Mouse (Mus musculus): Measurements from ENCODE around the gene Gm13283. TPM values are rescaled to one million over a fixed set of nuclear protein-coding genes. Genes with fewer than 3 reads are reported as not detected.
"Not testable (repeated sequence)": the region's sequence is repeated elsewhere in the genome, so short reads cannot be mapped to it uniquely, and the experiment has no call there.

The Gm13283 gene
- total RNA-seq, 1 experiment from 2014 or later, result not detected

DNA sequence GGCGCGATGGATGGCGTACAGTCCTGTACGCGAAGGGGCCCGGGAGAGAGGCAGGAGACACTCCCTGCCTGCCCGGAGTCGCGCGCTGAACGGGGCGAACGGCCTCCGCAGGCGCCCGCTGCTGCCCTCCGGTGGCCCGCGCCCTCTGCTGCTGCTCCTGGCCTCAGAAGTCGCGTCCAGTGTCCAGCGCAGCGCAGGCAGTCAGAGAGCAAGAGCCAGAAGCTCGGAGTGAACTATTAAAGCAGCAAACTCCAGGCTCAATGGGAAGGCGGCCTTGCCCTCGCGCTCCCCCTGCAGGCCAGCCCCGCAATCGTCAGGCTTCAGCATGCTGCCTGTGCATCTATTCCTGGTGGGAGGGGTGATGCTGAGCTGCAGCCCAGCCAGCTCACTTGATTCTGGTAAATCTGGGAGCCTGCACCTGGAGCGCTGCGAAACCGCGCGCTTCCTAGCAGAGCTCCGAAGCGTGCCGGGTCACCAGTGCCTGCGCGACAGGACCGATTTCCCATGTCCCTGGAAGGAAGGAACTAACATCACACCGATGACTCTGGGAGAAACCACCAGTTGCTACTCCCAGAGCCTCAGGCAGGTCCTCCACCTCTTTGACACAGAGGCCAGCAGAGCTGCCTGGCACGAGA is 3.6 kb downstream of the Gm13283 start:
- peak; percentile 69 for DNase-seq

DNA sequence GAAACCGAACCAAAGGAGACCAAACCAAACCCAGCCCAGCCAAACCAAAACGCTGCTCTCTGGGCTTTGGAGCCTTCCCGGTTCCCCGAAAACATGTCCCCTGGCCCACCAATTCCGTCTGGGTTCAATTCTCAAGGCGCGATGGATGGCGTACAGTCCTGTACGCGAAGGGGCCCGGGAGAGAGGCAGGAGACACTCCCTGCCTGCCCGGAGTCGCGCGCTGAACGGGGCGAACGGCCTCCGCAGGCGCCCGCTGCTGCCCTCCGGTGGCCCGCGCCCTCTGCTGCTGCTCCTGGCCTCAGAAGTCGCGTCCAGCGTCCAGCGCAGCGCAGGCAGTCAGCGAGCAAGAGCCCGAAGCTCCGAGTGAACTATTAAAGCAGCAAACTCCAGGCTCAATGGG is 13.6 kb downstream of the Gm13283 start, which contains the start of gene Gm13290:
Gm13290 (plus strand) TSS at position 301 of the 400 bp plus-strand sequence.
- DNase-seq, result not testable (repeated sequence)

DNA sequence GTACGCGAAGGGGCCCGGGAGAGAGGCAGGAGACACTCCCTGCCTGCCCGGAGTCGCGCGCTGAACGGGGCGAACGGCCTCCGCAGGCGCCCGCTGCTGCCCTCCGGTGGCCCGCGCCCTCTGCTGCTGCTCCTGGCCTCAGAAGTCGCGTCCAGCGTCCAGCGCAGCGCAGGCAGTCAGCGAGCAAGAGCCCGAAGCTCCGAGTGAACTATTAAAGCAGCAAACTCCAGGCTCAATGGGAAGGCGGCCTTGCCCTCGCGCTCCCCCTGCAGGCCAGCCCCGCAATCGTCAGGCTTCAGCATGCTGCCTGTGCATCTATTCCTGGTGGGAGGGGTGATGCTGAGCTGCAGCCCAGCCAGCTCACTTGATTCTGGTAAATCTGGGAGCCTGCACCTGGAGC is 16.7 kb downstream of the Gm13283 start, which contains the start of gene Gm13289:
Gm13289 (plus strand) TSS at position 301 of the 400 bp plus-strand sequence.
- not testable (repeated sequence) for DNase-seq

GRCm38 (mm10) chr4:88779550-88779949 is 19.6 kb downstream of the Gm13283 start, which contains the start of gene Gm13272:
Gene Gm13272, plus strand, starts transcription at chr4:88779850.
- DNase-seq, result not testable (repeated sequence)

DNA sequence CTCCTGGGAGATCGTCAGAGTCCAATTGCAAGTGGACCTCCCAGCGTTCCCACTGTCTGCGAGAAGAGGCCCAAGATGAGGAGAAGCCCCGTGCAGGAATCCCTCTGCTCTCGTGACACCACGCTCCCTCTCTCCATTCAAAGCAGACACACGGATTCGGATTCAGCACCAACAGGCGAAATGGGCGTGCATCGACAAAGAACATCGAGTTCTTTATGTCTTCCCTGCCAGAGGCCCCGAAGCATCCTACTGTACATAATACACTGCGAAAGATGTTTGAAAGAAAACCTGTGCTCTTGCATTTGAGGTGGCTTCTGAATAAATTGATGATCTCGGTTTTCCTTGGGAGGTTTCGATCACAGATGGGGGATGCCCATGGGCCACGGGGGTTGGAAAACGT is 20.4 kb downstream of the Gm13283 start:
- not testable (repeated sequence) for DNase-seq

GRCm38 (mm10) chr4:88781831-88782230 is 21.9 kb downstream of the Gm13283 start, which contains the start of gene Ifnz:
Gene Ifnz, plus strand, starts transcription at chr4:88782131.
- DNase-seq, result not testable (repeated sequence)

GRCm38 (mm10) chr4:88782335-88782734 is 22.4 kb downstream of the Gm13283 start:
- peak; percentile 32 for DNase-seq

DNA sequence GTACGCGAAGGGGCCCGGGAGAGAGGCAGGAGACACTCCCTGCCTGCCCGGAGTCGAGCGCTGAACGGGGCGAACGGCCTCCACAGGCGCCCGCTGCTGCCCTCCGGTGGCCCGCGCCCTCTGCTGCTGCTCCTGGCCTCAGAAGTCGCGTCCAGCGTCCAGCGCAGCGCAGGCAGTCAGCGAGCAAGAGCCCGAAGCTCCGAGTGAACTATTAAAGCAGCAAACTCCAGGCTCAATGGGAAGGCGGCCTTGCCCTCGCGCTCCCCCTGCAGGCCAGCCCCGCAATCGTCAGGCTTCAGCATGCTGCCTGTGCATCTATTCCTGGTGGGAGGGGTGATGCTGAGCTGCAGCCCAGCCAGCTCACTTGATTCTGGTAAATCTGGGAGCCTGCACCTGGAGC is 25.5 kb downstream of the Gm13283 start, which contains the start of gene Gm13276:
Gm13276 (plus strand) TSS at position 301 of the 400 bp plus-strand sequence.
- DNase-seq, result not testable (repeated sequence)

- DNase-seq, result peak; percentile 78
Measured at GRCm38 (mm10) chr4:88788402-88788801, 28.5 kb downstream of the Gm13283 start, which contains the start of gene Gm13277. Gene Gm13277, plus strand, starts transcription at chr4:88788632.

DNA sequence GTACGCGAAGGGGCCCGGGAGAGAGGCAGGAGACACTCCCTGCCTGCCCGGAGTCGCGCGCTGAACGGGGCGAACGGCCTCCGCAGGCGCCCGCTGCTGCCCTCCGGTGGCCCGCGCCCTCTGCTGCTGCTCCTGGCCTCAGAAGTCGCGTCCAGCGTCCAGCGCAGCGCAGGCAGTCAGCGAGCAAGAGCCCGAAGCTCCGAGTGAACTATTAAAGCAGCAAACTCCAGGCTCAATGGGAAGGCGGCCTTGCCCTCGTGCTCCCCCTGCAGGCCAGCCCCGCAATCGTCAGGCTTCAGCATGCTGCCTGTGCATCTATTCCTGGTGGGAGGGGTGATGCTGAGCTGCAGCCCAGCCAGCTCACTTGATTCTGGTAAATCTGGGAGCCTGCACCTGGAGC is 31.3 kb downstream of the Gm13283 start, which contains the start of gene Gm13278:
Gm13278 (plus strand) TSS at position 301 of the 400 bp plus-strand sequence.
- DNase-seq, result not testable (repeated sequence)

DNA sequence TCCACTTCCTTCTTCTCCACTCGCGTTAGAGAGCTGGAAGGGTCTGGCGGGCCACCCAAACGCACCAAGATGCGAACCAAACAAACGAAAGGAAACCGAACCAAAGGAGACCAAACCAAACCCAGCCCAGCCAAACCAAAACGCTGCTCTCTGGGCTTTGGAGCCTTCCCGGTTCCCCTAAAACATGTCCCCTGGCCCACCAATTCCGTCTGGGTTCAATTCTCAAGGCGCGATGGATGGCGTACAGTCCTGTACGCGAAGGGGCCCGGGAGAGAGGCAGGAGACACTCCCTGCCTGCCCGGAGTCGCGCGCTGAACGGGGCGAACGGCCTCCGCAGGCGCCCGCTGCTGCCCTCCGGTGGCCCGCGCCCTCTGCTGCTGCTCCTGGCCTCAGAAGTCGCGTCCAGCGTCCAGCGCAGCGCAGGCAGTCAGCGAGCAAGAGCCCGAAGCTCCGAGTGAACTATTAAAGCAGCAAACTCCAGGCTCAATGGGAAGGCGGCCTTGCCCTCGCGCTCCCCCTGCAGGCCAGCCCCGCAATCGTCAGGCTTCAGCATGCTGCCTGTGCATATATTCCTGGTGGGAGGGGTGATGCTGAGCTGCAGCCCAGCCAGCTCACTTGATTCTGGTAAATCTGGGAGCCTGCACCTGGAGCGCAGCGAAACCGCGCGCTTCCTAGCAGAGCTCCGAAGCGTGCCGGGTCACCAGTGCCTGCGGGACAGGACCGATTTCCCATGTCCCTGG is 34.2 kb downstream of the Gm13283 start, which contains the start of gene Gm13275:
Gm13275 (plus strand) TSS at position 552 of the 740 bp plus-strand sequence.
- peak; percentile 52 for DNase-seq

DNA sequence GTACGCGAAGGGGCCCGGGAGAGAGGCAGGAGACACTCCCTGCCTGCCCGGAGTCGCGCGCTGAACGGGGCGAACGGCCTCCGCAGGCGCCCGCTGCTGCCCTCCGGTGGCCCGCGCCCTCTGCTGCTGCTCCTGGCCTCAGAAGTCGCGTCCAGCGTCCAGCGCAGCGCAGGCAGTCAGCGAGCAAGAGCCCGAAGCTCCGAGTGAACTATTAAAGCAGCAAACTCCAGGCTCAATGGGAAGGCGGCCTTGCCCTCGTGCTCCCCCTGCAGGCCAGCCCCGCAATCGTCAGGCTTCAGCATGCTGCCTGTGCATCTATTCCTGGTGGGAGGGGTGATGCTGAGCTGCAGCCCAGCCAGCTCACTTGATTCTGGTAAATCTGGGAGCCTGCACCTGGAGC is 37.2 kb downstream of the Gm13283 start, which contains the start of gene Gm13279:
Gm13279 (plus strand) TSS at position 301 of the 400 bp plus-strand sequence.
- not testable (repeated sequence) for DNase-seq

- DNase-seq, result not testable (repeated sequence)
Measured at GRCm38 (mm10) chr4:88799365-88799764, 39.4 kb downstream of the Gm13283 start, which contains the start of gene Gm13285. Gene Gm13285, plus strand, starts transcription at chr4:88799665.

GRCm38 (mm10) chr4:88802954-88803353 is 43.0 kb downstream of the Gm13283 start, which contains the start of gene Gm13287:
Gene Gm13287, plus strand, starts transcription at chr4:88803254.
- DNase-seq, result not testable (repeated sequence)

DNA sequence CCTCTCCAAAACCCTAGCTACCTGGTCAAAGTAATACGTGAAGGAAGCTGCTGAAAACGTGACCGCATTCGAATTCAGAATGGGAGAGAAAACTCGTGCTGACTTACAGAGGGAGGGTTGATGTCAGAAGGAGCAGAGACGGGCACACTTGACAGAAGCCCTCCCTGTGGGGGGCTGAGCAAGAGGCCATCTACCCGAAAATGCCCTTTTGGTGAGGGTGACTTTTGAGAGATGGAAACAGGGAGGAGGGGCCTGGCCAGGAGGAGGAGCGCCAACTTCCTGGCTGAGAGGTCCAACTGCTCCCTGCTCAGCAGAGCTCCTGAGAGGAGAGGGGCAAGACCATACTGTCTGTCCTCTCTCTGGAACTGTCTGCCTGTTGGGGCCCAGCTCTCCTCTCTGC is 45.3 kb downstream of the Gm13283 start, which contains the start of gene Gm13288:
Gm13288 (plus strand) TSS at position 301 of the 400 bp plus-strand sequence.
- DNase-seq, result not testable (repeated sequence)

DNA sequence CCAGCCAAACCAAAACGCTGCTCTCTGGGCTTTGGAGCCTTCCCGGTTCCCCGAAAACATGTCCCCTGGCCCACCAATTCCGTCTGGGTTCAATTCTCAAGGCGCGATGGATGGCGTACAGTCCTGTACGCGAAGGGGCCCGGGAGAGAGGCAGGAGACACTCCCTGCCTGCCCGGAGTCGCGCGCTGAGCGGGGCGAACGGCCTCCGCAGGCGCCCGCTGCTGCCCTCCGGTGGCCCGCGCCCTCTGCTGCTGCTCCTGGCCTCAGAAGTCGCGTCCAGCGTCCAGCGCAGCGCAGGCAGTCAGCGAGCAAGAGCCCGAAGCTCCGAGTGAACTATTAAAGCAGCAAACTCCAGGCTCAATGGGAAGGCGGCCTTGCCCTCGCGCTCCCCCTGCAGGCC is 45.8 kb downstream of the Gm13283 start:
- DNase-seq, result peak; percentile 45

Other genes starting within 250 kb of the Gm13283 start
- not detected in 2 replicates for gene Ifnb1, start 237.3 kb upstream of the Gm13283 start, total RNA-seq (2021)
- gene Ifna15, start 201.9 kb upstream of the Gm13283 start, total RNA-seq (2021), result not detected in 2 replicates
- not detected in 2 replicates for gene Ifna14, start 188.3 kb upstream of the Gm13283 start, total RNA-seq (2021)
- gene Ifna9, start 167.7 kb upstream of the Gm13283 start, total RNA-seq (2021), result not detected in 2 replicates
- gene Ifna12, start 156.7 kb upstream of the Gm13283 start, total RNA-seq (2021), result not detected in 2 replicates
- not detected in 2 replicates for gene C87499, start 125.7 kb upstream of the Gm13283 start, total RNA-seq (2021)
- not detected in 2 replicates for gene Ifna13, start 115.7 kb upstream of the Gm13283 start, total RNA-seq (2021)
- not detected in 2 replicates for gene Ifna16, start 83.2 kb upstream of the Gm13283 start, total RNA-seq (2021)
- not detected in 2 replicates for gene Ifna2, start 76.2 kb upstream of the Gm13283 start, total RNA-seq (2021)
- gene Ifnab, start 68.8 kb upstream of the Gm13283 start, total RNA-seq (2021), result not detected in 2 replicates
- gene Gm26566, start 38.3 kb upstream of the Gm13283 start, total RNA-seq (2021), result 0.49 and 0.89 TPM in 2 replicates
- 72.3 and 74.9 TPM in 2 replicates for gene Klhl9, start 37.7 kb upstream of the Gm13283 start, total RNA-seq (2021)
- gene Gm13271, start 5.3 kb upstream of the Gm13283 start, total RNA-seq (2021), result not detected in 2 replicates
- gene Gm13290, start 13.7 kb downstream of the Gm13283 start, total RNA-seq (2021), result not detected in 2 replicates
- not detected in 2 replicates for gene Gm13289, start 16.8 kb downstream of the Gm13283 start, total RNA-seq (2021)
- not detected in 2 replicates for gene Gm13272, start 19.7 kb downstream of the Gm13283 start, total RNA-seq (2021)
- gene Ifnz, start 22.0 kb downstream of the Gm13283 start, total RNA-seq (2021), result not detected in 2 replicates
- gene Gm13276, start 25.6 kb downstream of the Gm13283 start, total RNA-seq (2021), result not detected in 2 replicates
- gene Gm13277, start 28.5 kb downstream of the Gm13283 start, total RNA-seq (2021), result not detected in 2 replicates
- not detected in 2 replicates for gene Gm13278, start 31.4 kb downstream of the Gm13283 start, total RNA-seq (2021)
- not detected in 2 replicates for gene Gm13275, start 34.4 kb downstream of the Gm13283 start, total RNA-seq (2021)
- not detected in 2 replicates for gene Gm13279, start 37.3 kb downstream of the Gm13283 start, total RNA-seq (2021)
- gene Gm13285, start 39.5 kb downstream of the Gm13283 start, total RNA-seq (2021), result 0.22 TPM in 1 of 2 replicates, not detected in the other
- gene Gm13287, start 43.1 kb downstream of the Gm13283 start, total RNA-seq (2021), result not detected in 2 replicates
- not detected in 2 replicates for gene Gm13288, start 45.4 kb downstream of the Gm13283 start, total RNA-seq (2021)
- not detected in 2 replicates for gene Ifna7, start 56.1 kb downstream of the Gm13283 start, total RNA-seq (2021)
- gene Ifna11, start 59.8 kb downstream of the Gm13283 start, total RNA-seq (2021), result not detected in 2 replicates
- gene Ifna6, start 67.3 kb downstream of the Gm13283 start, total RNA-seq (2021), result not detected in 2 replicates
- gene Ifna5, start 75.4 kb downstream of the Gm13283 start, total RNA-seq (2021), result not detected in 2 replicates
- gene Ifna4, start 81.7 kb downstream of the Gm13283 start, total RNA-seq (2021), result not detected in 2 replicates
- gene Ifna1, start 90.0 kb downstream of the Gm13283 start, total RNA-seq (2021), result not detected in 2 replicates
- not detected in 2 replicates for gene Ifne, start 120.1 kb downstream of the Gm13283 start, total RNA-seq (2021)